Mouse (Mus musculus) cerebellum, adult 2 months (tissue): Measurements from ENCODE around the gene Gaa.

ENCODE experiments used
- CTCF ChIP-seq: fragments of 200-500 bp; IDR thresholded peaks from 2 replicates; pipeline ENCODE4 v1.5.1; 2011; ENCODE audit warnings: low read depth, mild to moderate bottlenecking, control low read depth, low read length, moderate library complexity, borderline replicate concordance; ENCODE audit not compliant: insufficient read depth
- POLR2A ChIP-seq: fragments of 200-500 bp; IDR thresholded peaks from 2 replicates; pipeline ENCODE4 v1.6.1; 2011; ENCODE audit warnings: low read length, control low read depth, borderline replicate concordance; ENCODE audit not compliant: insufficient read depth

DNA sequence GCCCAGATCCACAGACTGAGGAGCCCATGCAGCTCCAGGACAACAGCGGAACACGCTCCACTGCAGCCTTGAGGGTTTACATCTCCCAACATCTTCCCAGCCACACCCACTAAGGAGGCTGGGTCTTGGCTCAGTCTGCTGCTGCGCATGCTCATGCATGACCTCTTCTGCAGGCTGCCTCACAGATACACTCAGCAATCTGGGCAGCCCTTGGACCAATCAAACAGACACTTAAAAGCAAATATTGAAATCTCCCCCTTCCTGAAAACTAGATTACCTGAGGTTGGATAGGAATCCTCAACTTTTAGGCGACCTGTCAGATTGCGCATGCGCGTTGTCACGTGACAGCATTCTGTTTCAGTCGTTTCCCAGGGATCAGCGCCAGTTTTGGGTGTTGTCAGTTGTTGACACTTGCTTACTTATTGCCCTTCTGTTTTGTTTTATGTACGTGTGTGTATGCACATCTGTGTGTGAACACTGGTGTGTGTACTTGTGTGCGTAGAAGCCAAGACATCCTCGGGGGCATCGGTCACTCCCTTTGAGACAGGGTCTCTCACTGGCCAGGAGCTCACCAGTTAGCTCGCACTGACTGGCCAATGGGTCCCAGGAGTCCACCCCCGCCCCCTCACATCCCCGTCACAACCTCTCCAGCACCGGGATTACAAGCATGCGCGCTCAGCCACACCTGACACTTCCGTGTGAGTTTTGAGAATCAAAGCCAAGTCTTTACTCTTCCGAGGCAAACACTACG is 8.9 kb upstream of the Gaa start:
- TF ChIP-seq CTCF = no peak
- peak; percentile 65; the same call in 1 of the 2 replicates for TF ChIP-seq POLR2A
